Mouse (Mus musculus) erythroblast, adult 5-6 weeks (primary cell): Measurements from ENCODE around the gene H2afy. TPM values are rescaled to one million over a fixed set of nuclear protein-coding genes. Genes with fewer than 3 reads are reported as not detected.
"Not testable (repeated sequence)": the region's sequence is repeated elsewhere in the genome, so short reads cannot be mapped to it uniquely, and the experiment has no call there.

Experiments used
- ATAC-seq: replicated peaks from 2 replicates; pipeline ENCODE4 v1.8.0; 2016; ENCODE audit warnings: moderate number of reproducible peaks, mild to moderate bottlenecking, moderate TSS enrichment, inconsistent platforms; ENCODE audit not compliant: poor library complexity, low FRiP score, severe bottlenecking
- total RNA-seq, 2 experiments: library from RNA; stranded (forward) in 1 of 2; stranded (reverse) in 1 of 2; fragments of 150-400 nt in 1 of 2; fragments of 200-764, 138-1000 nt in 1 of 2; gene quantifications; 2 replicates each; pipeline versions ENCODE4 v1.2.3 to v1.2.4; 2015 to 2017; ENCODE audit warnings: low replicate concordance in 2 of 2

Gene H2afy
- total RNA-seq, 2 experiments from 2014 or later = 67.6 to 88.9 TPM

DNA sequence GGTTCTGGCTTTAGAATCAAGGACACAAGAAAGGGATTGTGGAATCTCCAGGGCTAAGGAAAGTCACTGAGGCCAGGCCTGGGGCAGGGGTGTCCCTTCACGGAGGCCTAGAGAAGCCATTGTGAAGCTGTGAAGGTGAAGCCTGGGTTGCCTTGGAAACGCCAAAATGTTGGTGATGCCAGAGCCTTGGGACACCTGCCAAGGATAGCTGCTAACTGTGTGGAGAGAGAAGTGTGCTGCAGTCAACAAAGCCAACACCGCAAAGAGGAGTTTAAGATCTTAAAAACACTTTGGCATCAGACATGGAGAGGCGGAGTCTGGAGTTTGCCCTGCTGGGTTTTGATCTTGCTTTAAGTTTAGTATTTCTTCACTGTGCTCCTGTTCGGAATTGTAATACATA, 54.5 kb downstream of the H2afy start:
- ATAC-seq = no peak

DNA sequence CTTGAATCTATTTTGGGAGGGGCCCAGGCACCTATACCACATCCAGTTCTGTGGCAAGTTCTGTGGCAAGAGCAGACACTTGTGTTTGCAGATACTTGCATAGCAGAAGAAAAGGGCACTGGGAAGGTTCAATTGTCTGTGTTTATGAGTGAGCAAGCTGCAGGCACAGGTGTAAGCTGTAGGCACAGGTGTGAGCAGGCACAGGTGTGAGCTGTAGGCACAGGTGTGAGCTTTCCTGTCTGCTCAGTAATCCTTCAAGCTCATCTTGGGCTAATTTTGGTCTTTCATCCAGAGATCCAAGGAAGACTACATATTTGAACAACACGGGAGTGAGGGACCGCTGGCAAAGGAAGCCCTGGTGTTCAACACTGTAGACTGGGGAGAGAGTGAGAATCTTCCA, 56.5 kb downstream of the H2afy start:
- no peak for ATAC-seq

DNA sequence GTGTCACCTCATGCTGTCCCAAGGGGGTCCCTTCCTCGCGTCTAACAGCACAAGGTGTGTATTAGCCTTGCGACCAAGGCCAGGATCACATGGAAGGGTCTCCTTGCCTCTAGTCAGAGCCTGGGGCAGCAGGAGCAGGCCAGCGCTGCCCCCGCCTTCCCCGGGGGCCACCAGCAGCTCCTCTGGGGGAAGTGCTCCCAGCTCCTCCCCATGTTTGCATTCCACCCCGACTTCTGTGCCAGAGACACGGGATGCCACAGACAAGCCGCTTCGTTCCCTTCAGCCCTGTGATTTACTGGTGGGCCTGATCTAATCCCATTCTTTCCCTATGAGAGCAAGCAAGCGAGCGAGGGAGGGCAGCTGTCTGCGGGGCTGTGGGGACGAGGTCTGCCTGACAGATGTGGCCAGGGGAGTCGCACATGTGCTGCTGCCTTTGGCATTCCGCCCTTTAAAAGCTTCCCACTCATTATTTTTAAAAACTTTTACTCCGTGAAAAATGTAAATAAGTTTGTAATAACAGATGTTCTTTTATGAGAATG, 57.4 kb downstream of the H2afy start:
- ATAC-seq = no peak

DNA sequence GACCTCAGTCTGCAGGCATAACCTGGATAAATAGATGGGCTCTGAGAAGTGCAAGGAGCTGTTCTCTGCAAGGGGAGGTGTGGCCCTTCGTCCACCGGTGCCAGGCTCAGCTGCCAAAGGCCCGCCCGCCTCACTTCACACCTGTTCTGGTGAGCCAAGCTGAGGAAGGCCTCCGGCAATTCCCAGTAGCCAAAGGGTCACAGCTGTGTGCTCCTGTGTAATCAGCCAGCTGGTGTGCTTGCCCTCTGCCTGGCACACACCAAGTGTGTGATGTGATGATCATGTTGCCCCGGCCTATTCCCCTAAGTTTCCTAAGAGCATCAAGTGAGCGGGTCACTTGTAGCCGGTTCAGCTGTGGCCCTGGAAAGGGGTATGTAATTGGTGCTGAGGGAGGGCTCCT, 60.2 kb downstream of the H2afy start:
- ATAC-seq = no peak

DNA sequence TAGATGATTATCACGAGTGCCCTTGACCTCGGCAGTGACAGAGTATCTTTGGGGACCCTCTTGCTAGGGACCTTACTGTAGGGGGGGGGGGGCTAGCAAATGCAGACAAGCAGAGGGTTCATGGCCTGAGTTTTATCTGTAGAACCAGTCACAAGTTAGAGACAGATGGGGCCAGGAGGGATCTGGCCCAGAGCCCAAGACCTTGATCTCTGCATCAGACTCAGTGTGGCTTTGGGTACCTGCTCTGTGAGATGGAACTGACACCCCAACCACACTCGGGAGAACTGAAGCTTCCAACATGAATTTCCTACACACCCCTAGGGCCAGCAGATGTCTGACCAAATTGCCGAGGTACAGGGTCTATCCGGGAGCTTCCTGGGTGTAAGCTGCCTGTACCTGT, 63.0 kb downstream of the H2afy start:
- no peak for ATAC-seq

DNA sequence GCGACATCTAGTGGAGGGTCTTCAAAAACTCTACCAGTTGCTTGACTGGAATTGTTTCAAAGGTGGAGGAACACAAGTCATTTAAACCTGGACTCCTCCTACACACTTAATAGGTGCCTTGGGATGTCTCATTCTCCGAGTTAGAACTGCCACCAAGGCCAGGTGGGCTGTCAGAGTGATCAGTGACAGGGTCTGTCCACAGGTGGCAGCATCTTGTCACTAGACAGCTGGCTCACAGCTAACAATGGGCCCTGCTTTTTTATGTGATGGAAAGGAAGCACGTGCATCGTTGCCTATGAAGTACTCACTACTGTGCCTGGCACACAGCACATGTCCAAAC, 63.9 kb downstream of the H2afy start:
- no peak for ATAC-seq

DNA sequence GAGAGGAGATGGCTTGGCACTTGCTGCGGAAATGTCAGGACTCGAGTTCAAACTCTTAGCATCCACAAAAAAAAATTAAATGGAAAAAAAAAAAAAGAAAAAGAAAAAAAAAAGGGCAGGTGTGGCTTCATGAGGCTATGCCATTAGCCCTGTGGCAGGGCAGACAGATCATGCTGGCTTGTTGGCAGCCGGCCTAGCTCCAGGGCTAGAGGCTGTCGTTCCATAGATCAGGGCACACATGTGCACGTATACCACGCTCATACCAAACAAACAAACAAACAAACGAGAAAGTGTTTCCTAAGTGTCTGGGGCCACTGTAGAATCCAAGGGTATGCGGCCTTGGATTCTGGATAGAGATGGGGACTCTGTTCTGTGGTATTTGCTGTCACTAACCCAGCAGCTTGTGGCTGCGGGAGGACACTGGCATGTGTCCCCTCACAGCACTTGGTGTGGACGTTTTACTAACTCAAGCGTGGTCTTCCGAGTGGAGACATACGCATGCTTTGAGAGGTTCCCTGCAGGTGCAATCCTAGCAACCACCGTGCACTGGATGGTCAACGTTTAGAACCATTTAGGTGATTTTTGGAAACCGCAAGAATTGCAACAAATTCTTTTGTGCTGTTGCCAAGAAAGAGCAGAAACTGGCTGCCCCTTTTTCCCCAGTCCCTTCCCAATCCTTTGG, 64.4 kb downstream of the H2afy start:
- ATAC-seq = no peak

DNA sequence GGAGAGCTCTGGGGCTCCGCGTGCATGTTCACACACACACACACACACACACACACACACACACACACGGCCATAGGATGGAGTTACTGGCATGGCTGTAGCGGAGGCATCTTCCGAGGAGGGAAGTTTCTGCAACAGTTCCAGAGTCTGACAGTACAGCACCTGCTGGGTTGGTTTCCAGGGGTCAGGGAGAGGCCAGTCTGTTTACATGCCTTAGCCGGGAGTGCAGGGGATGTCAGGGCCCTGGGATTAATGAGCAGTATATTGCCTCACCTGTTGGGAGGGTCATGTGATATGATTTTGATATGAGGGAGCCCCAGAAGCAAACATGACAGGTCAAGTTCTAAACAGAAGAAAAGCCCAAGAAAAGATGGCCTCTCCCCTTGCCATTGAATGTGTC, 66.5 kb downstream of the H2afy start:
- ATAC-seq = no peak

DNA sequence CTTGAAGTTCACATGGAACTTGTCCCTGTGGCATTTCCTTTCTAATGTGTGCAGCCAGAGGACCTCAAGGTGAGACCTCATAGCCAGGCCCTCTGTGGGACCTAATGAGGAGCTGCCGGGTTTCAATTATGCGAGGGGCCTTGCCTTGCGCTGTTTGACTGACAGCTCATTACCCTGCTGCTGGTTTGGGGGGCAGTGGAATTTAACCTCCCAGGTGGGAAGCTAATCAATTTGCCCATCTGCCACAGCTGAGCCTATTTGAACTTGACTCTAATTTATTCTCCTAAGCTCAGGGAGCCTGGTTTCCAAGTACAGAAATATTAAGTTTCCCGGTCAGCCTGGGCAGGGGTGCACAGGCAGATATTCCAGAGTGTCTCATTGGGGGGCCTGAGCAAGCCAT, 67.6 kb downstream of the H2afy start:
- no peak for ATAC-seq

DNA sequence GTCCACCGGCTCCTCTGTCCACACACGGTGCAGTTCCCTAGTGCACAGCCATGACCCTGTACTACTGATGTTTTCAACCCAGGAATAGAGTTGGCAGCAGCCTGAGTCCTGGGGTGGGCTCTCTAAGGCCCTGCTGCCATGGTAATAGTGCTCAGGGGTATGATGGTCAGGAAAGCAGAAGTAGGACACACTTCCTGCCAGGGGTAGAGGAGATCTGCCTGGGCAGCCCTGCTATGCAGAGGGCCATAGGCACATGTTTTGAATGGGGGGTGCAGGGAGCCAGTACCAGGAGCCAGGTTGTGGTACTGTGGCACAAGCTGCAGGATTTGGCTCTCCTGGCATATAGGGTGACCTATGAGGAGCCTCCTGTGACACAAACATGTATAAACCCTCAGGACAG, 69.3 kb downstream of the H2afy start:
- ATAC-seq = no peak

DNA sequence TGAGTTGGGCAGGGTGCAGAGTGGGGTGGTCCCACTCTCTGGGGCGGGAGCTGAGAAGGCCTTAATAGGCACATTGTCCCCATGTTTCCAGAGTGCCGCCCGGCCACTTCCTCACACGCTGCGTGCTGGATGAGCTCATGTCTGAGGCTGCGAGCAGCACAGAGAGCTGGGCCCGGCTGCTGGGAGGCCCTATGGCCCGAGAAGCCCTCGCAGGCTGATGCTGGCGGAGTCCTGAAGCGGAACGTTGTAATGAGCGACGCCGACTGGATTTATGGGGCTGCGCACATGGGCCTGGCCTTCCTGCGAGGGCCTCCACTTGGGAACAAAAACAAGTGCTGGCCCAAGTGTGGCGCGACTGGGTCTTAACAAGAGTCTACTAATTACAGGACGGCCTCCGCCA, 70.0 kb downstream of the H2afy start:
- ATAC-seq = no peak

DNA sequence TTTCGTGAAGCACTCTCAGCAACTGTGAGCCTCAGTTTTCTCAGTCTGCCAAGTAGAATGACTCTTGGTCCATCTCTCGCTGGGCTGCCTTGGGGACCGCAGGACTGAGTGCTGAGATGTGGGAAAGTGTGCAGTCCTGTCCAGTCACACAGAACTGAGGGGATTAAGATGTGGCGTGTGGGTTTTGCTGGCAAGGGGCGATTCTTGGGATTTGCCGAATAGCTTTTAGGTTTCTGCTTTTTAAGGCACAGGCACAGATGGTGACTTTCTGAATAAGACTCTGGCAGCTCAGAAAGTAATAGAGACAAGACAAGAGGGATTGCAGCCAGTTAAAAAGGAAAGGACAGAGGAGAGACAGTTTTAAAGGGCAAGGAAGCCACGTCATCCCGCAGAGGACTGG, 78.4 kb downstream of the H2afy start:
- no peak for ATAC-seq

DNA sequence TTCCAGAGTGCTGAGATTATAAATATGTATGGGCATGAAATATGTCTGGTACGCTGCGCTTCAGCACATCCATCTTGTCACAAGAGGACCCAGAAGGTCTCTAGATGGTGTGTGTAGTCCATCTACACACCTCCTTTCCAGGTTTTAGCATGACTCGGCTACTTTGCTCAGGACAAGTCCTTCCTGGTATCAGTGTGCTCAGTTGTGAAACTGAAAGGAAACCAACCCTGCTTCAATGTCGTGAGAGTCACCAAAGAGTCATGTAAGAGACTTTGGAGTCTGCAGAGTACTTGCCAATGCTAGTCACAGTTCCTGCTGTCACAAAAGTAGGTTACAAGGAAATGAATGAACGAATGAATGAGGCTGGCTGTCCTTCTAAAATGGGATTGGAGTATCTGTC, 80.4 kb downstream of the H2afy start:
- no peak for ATAC-seq

DNA sequence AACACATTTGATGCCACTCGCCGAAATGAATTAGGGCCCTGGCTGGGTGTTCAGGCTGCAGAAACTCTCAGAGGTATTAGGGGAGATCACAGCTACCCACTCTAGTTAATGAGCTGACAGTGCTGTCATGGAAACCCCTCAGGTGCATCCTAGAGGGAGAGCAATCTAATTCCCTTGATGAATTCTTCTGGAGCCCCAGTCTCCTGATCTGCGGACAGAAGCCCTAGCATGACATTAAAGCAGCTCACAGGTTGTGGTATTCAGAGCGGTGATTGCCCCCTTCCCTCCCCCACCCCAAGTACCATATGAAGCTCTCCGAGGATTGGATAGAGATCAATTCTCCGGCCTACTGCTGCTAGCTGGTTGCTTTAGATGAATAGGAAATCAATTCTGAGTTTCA, 82.1 kb downstream of the H2afy start:
- ATAC-seq = no peak

DNA sequence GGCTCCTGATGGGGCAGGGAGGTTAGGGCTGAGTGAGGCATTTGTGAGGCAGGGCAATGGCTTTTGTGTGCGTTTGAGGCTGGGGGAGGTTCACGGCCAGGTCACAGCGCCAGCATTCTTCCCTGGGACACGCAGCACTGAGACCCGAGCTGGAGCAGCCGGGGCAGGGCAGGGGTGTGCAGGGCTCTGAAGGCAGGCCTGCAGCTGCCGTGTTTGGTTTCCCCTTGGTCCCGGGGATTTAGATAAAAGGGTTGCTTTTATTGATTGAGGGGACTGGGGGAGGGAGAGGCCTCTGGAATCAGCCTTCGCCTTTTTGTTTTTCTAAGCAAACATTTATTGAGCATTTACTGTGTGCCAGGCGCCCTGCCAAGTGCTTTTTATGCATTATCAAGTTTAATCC, 83.4 kb downstream of the H2afy start:
- no peak for ATAC-seq

DNA sequence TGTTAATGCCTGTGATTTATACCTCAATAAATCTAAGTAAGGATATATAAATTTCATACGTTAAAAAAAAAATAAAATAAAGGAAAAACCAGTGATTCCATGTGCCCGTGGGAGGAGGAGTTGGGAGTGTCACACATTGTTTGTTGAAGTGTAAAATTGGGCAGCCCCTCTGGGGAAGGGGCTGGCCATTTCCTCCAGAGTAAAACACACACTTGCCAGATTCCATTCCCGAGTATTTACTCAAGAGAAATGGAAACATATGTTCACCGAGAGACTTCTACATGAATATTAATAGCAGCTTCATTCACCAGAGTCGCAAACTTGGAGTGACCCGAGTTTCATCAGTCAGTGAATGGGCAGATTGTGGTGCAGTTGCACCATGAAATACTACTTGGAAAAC, 85.9 kb downstream of the H2afy start:
- ATAC-seq = no peak

DNA sequence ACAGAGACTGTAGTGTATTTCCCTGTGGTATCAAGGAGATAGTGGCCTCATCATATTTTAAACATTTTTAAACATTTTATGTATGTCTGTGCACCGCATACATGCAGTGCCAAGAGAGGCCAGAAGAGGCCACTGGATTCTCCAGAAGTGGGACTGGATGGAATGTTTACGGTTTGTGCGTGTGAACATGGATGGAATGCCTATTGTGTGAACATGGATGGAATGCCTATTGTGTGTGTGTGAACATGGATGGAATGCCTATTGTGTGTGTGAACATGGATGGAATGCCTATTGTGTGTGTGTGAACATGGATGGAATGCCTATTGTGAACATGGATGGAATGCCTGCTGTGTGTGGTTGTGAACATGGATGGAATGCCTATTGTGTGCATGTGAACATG, 93.9 kb downstream of the H2afy start:
- no peak for ATAC-seq

DNA sequence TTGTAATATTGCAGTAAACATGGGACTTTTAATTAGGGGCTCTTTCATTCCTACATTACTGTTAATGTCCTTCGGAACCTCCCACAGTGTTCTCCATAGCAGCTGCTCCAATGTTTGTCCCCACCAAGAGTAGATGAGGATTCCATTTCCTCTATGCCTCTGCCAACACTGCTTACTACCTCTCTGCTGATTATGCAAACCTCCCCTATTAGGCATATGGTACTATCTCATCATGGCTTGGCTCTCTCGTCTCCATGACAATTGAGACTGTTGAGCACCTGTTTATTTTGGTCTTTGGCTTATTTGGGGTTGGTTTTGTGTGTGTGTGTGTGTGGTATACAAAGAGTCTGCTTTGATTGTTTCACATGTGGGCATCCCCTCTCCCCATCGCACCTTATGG, 95.5 kb downstream of the H2afy start:
- no peak for ATAC-seq

DNA sequence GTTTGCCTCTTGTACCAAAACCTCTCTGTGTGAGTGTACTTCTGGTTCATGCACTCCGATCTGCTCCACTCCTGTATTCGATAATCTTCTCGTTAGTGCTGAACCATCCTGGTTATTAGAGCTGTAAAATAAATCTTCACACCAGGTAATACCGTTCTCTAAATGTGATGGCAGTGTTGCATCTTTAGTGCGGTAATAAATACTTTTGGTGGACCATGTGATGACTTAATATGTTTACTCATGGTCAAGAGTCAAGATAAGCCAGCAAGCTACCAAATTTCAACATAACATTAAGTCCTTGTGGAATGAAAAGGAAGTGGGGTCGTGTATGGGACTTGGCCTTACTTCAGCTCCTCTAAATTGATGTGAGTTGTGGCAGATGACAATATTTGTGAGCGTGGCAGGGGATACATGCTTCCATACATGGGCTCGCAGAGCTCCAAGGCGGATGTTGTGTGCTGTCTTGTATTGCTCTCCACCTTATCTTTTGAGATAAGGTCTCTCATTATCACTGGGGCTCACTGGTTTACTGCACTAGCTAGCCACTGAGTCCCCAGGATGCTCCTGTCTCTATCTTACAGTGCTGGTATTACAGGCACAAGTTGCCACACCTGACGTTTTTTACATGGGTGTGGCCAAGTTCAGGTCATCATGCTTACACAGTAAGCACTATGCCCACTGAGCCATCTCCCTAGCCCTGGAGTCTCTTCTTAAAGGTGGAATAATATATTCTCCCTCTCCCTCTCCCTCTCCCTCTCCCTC, 96.4 kb downstream of the H2afy start:
- ATAC-seq = no peak

DNA sequence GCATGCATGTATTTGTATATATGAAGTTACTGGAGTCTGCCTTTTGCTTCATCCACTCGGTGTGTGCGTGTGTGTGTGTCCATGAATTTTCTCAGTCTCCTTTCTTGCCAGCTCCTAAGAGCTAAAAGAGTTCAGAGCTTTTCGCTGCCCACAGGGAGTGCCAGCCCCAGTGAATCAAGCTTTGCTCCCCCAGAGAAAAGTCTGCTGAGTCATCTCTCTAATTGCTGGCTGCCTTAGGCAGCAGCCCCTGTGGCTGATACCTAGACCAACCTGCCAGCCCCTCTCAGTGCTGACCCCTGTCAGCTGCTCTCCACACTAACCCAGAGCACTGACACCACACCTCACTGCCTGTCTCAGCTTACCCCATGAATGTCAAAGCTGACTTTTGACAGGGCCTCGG, 107.2 kb downstream of the H2afy start:
- no peak for ATAC-seq

DNA sequence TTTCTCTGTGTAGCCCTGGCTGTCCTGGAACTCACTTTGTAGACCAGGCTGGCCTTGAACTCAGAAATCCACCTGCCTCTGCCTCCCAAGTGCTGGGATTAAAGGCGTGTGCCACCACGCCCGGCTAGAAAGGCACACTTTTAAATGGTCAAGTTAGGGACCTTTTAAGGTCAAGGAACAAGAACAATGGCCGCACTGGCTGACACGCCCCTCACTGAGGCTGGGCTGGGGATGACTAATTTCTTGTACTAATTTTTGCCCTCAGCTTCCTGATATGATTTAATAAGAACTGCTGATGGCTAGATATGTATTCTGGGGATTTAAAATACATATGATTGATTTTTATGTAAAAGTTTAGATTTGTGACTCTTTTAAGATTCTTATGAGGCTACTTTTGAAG, 108.2 kb downstream of the H2afy start:
- ATAC-seq = not testable (repeated sequence)

DNA sequence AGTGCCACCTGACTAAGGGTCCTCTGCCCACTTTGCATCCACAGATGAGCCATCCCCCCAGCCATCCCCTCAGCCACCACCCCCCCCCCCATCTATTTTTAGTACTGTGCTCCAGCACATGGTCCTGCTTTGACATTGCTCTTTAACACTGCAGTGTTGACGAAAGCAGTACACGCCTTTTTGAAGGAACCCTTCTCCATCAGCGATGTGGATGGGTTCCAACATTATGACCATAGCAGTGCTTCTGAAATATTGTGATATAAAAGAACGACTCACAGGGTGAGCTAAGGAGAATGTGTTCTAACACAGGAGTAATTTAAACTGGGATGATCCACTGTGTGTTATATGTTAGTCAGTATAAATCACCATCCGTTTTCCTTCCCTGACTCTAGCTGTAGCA, 109.5 kb downstream of the H2afy start:
- ATAC-seq = no peak
